Mouse (Mus musculus): ENCODE measurements around the gene Baiap2l1.

DNA sequence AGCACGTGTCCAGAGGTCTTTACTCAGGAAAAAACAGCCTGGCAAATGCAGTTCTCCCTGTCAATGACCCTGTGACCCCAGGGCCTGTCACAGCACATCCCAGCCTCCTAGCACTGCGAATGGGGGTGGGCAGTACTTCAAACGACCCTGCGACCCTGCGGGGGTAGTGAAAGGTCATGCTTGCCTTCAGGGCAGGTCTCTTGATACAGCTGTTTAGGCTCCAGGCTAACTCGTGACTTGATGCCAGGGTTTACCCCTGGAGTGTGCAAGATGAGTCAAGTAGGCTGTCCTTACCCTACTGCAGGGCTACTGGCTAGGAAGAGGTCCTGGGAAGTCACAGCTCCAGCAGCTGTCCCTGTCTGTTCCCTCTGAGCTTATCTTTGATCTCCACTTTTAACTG lies 13.1 kb upstream of the Baiap2l1 start:
- no peak for TF ChIP-seq POLR2A (IDR thresholded peaks at IDR 0.05; ENCODE audit: extremely low read depth, insufficient read depth, low read length)
- TF ChIP-seq CTCF (IDR thresholded peaks at IDR 0.05; ENCODE audit: extremely low read depth, insufficient read depth, low read length), result no peak
